Comparison of ENCODE assay signal across 8 mouse cellular contexts in genomic region chr12:86402718-86403117, GRCm38 (mm10). TPM values are rescaled to one million over a fixed set of nuclear protein-coding genes. Genes with fewer than 3 reads are reported as not detected.
DNase-seq lines count a peak whose midpoint lies in the region; ATAC-seq and TF ChIP-seq lines count a peak whose summit lies in the region.

No protein-coding gene starts in this region.

- peak; percentile 26 for DNase-seq in G1E (ENCODE audit: low spot score)
- peak; percentile 73 for DNase-seq in cerebellum, adult 9-10 months
- DNase-seq in frontal cortex, postnatal 36 days (ENCODE audit: low spot score in 2 of 2), result peak; percentile 58 to 67
- peak; percentile 89 for DNase-seq in hindbrain, embryonic 14.5 days (ENCODE audit: low spot score)
- DNase-seq in layer of hippocampus, postnatal 36 days, result peak; percentile 51 to 68
- peak; percentile 66 for DNase-seq in lung, postnatal 25 days (ENCODE audit: low spot score)
- DNase-seq in retina, postnatal 7 days (ENCODE audit: low read depth, low spot score), result peak; percentile 69
- DNase-seq in urinary bladder, adult 18-20 months (ENCODE audit: low spot score in 2 of 2), result peak; percentile 27 to 64

- peak; percentile 24; the same call in 1 of the 2 replicates for TF ChIP-seq CTCF in G1E (IDR thresholded peaks at IDR 0.05; ENCODE audit: low read depth, low read length)

- H3K27ac ChIP-seq in hindbrain, embryonic 14.5 days, result no peak overlapping the region

- H3K4me2 ChIP-seq in hindbrain, embryonic 14.5 days (replicated peaks), result peak overlapping the region; percentile 38

- H3K27me3 ChIP-seq in G1E (ENCODE audit: insufficient read depth, low read length), result peaks cover 12% of the 10 kb centered on the region; the same call in 1 of the 2 replicates
- 0 out of 2 replicates have a peak, but pooled peaks cover 7% of the 10 kb centered on the region for H3K27me3 ChIP-seq in hindbrain, embryonic 14.5 days (ENCODE audit: control insufficient read depth, insufficient read depth, low read length)

- no peak overlapping the region for H3K9ac ChIP-seq in hindbrain, embryonic 14.5 days

- no peak for ATAC-seq in G1E (ENCODE audit: extremely low read depth, insufficient number of reproducible peaks, low FRiP score, poor library complexity, severe bottlenecking)
- ATAC-seq in hindbrain, embryonic 14.5 days (ENCODE audit: low FRiP score), result peak; percentile 46; the same call in 1 of the 2 replicates

- H3K4me1 ChIP-seq in G1E (ENCODE audit: insufficient read depth, low read depth, low read length), result no peaks in the 10 kb centered on the region
- no peaks in the 10 kb centered on the region for H3K4me1 ChIP-seq in hindbrain, embryonic 14.5 days (replicated peaks; ENCODE audit: control insufficient read depth, insufficient read depth, low read length)

- no peaks in the 10 kb centered on the region for H3K36me3 ChIP-seq in G1E (replicated peaks)
- no peaks in the 10 kb centered on the region for H3K36me3 ChIP-seq in hindbrain, embryonic 14.5 days (replicated peaks; ENCODE audit: control insufficient read depth, insufficient read depth)

- no peak overlapping the region for H3K4me3 ChIP-seq in G1E (ENCODE audit: low read depth, low read length)
- H3K4me3 ChIP-seq in hindbrain, embryonic 14.5 days (replicated peaks; ENCODE audit: low read length), result no peak overlapping the region

- WGBS in hindbrain, embryonic 14.5 days, result 5% methylated on average over 21 of the region's 21 CpGs

- H3K9me3 ChIP-seq in G1E (replicated peaks), result no peaks in the 10 kb centered on the region
- no peaks in the 10 kb centered on the region for H3K9me3 ChIP-seq in hindbrain, embryonic 14.5 days (ENCODE audit: control insufficient read depth, low read length)

RNA-seq across cellular contexts. Expression of gene Esrrb, which starts 41.8 kb away (rescaled TPM):
- total RNA-seq in G1E (2014; fragmentation: Nextera tagmentation), result not detected in 2 replicates
- 0.11 and 0.12 TPM in 2 replicates for total RNA-seq in G1E (2017)
- not detected in 2 replicates for polyA plus RNA-seq in G1E (2012)
- polyA plus RNA-seq in hindbrain, embryonic 14.5 days (2014; fragmentation: Nextera tagmentation; extraction: Ambion mirVana), result 2.7 and 4.2 TPM in 2 replicates
- total RNA-seq in layer of hippocampus, postnatal 36 days (2021), result 1 to 10 TPM; 1.3 to 1.6 TPM

Comparison
In these comparisons a context has a peak if more than half of its experiments do, and no peak if none do; other contexts are left out.
1. DNase-seq: peak in every context shown above with its lines; median percentile 89 in hindbrain, embryonic 14.5 days; 73 in cerebellum, adult 9-10 months; 69 in retina, postnatal 7 days; 66 in lung, postnatal 25 days; 62 in frontal cortex, postnatal 36 days; 60 in layer of hippocampus, postnatal 36 days; 46 in urinary bladder, adult 18-20 months; 26 in G1E.